Mouse (Mus musculus): ENCODE data around the gene Stx11. TPM values are rescaled to one million over a fixed set of nuclear protein-coding genes. Genes with fewer than 3 reads are reported as not detected.

Stx11 gene
- 6.9 TPM for polyA plus RNA-seq (2012; fragmentation: generic; extraction: Trizol)

GRCm38 (mm10) chr10:12964151-12965075 lies at the start of gene Stx11:
Gene Stx11 (minus strand): TSS chr10:12964298.
- Histone ChIP-seq H3K36me3 (ENCODE audit: control insufficient read depth, insufficient read depth) (no peaks in the 10 kb centered on the region), H3ac (ENCODE audit: control insufficient read depth, insufficient read length) (peak within 1 kb of the TSS; percentile 5), H3K27me3 (ENCODE audit: control insufficient read depth, insufficient read depth, insufficient read length) (no peaks in the 10 kb centered on the region), H3K79me2 (ENCODE audit: control insufficient read depth, insufficient read depth) (no peaks in the 10 kb centered on the region), H3K4me3 (peak within 1 kb of the TSS; percentile 49), H3K4me2 (ENCODE audit: low read depth) (peak within 1 kb of the TSS; percentile 92)
- TF ChIP-seq REST (IDR thresholded peaks at IDR 0.05; ENCODE audit: insufficient read depth, insufficient read length) (no peak), E2F4 (IDR thresholded peaks at IDR 0.05; ENCODE audit: insufficient read depth) (no peak), SRF (IDR thresholded peaks at IDR 0.05; ENCODE audit: control insufficient read depth, insufficient read length, low read depth) (no peak), POLR2AphosphoS2 (IDR thresholded peaks at IDR 0.05; ENCODE audit: insufficient read length, low read depth) (peak; percentile 69), TCF3 (IDR thresholded peaks at IDR 0.05; ENCODE audit: insufficient read length, low read depth) (no peak), MYOG (IDR thresholded peaks at IDR 0.05; ENCODE audit: control insufficient read depth in 1 of 3, insufficient read depth in 1 of 3, insufficient read length in 2 of 3, low read depth in 2 of 3) (peak in 2 of 3 experiments; percentile 73 to 90), TCF12 (IDR thresholded peaks at IDR 0.05; ENCODE audit: insufficient read depth, poor library complexity, severe bottlenecking) (no peak), MAX (IDR thresholded peaks at IDR 0.05; ENCODE audit: low read depth) (no peak), USF1 (IDR thresholded peaks at IDR 0.05; ENCODE audit: low read depth) (no peak), CEBPB (IDR thresholded peaks at IDR 0.05; ENCODE audit: insufficient read depth, poor library complexity, severe bottlenecking) (no peak), POLR2A (IDR thresholded peaks at IDR 0.05; ENCODE audit: insufficient read length, low read depth) (peak; percentile 84), MYOD1 (IDR thresholded peaks at IDR 0.05; ENCODE audit: control insufficient read depth in 1 of 3, insufficient read length in 2 of 3, low read depth in 2 of 3) (peak in 2 of 3 experiments; percentile 64 to 71)

- Histone ChIP-seq H3K4me3 (peak overlapping the region; percentile 74), H3ac (ENCODE audit: control insufficient read depth, insufficient read length) (peak overlapping the region; percentile 40), H3K79me2 (ENCODE audit: control insufficient read depth, insufficient read depth) (peaks cover 15% of the 10 kb centered on the region), H3K4me2 (ENCODE audit: low read depth) (peak overlapping the region; percentile 96), H3K36me3 (ENCODE audit: control insufficient read depth, insufficient read depth) (no peaks in the 10 kb centered on the region), H3K27me3 (ENCODE audit: control insufficient read depth, insufficient read depth, insufficient read length) (no peaks in the 10 kb centered on the region)
- TF ChIP-seq TCF3 (IDR thresholded peaks at IDR 0.05; ENCODE audit: insufficient read length, low read depth) (no peak), SRF (IDR thresholded peaks at IDR 0.05; ENCODE audit: control insufficient read depth, insufficient read length, low read depth) (no peak)
Observed at GRCm38 (mm10) chr10:13008737-13009121, 44.6 kb upstream of the Stx11 start.

GRCm38 (mm10) chr10:13007876-13008736 lies 44.0 kb upstream of the Stx11 start:
- peak overlapping the region; percentile 74 for H3K4me3 ChIP-seq
- no peaks in the 10 kb centered on the region for H3K27me3 ChIP-seq (ENCODE audit: control insufficient read depth, insufficient read depth, insufficient read length)
- peaks cover 15% of the 10 kb centered on the region for H3K79me2 ChIP-seq (ENCODE audit: control insufficient read depth, insufficient read depth)
- peak overlapping the region; percentile 96 for H3K4me2 ChIP-seq (ENCODE audit: low read depth)
- TF ChIP-seq POLR2A (IDR thresholded peaks at IDR 0.05; ENCODE audit: insufficient read length, low read depth) (peak; percentile 90), POLR2AphosphoS2 (IDR thresholded peaks at IDR 0.05; ENCODE audit: insufficient read length, low read depth) (peak; percentile 65), MYOD1 (IDR thresholded peaks at IDR 0.05; ENCODE audit: control insufficient read depth in 1 of 3, insufficient read length in 2 of 3, low read depth in 2 of 3) (no peak), SRF (IDR thresholded peaks at IDR 0.05; ENCODE audit: control insufficient read depth, insufficient read length, low read depth) (peak; percentile 72), TCF12 (IDR thresholded peaks at IDR 0.05; ENCODE audit: insufficient read depth, poor library complexity, severe bottlenecking) (no peak), USF1 (IDR thresholded peaks at IDR 0.05; ENCODE audit: low read depth) (peak; percentile 48), MAX (IDR thresholded peaks at IDR 0.05; ENCODE audit: low read depth) (no peak), E2F4 (IDR thresholded peaks at IDR 0.05; ENCODE audit: insufficient read depth) (peak; percentile 78), TCF3 (IDR thresholded peaks at IDR 0.05; ENCODE audit: insufficient read length, low read depth) (no peak), REST (IDR thresholded peaks at IDR 0.05; ENCODE audit: insufficient read depth, insufficient read length) (no peak), MYOG (IDR thresholded peaks at IDR 0.05; ENCODE audit: control insufficient read depth in 1 of 3, insufficient read depth in 1 of 3, insufficient read length in 2 of 3, low read depth in 2 of 3) (no peak), CEBPB (IDR thresholded peaks at IDR 0.05; ENCODE audit: insufficient read depth, poor library complexity, severe bottlenecking) (no peak)
- H3K36me3 ChIP-seq (ENCODE audit: control insufficient read depth, insufficient read depth): no peaks in the 10 kb centered on the region
- H3ac ChIP-seq (ENCODE audit: control insufficient read depth, insufficient read length): peak overlapping the region; percentile 40

- no peak within 1 kb of the TSS for H3K4me2 ChIP-seq (ENCODE audit: low read depth)
- no peak for TF ChIP-seq USF1 (IDR thresholded peaks at IDR 0.05; ENCODE audit: low read depth)
- H3K79me2 ChIP-seq (ENCODE audit: control insufficient read depth, insufficient read depth): peaks cover 15% of the 10 kb centered on the region
- no peaks in the 10 kb centered on the region for H3K36me3 ChIP-seq (ENCODE audit: control insufficient read depth, insufficient read depth)
- no peaks in the 10 kb centered on the region for H3K27me3 ChIP-seq (ENCODE audit: control insufficient read depth, insufficient read depth, insufficient read length)
- no peak within 1 kb of the TSS for H3ac ChIP-seq (ENCODE audit: control insufficient read depth, insufficient read length)
- no peak within 1 kb of the TSS for H3K4me3 ChIP-seq
Observed at GRCm38 (mm10) chr10:13005043-13005442, 40.9 kb upstream of the Stx11 start, which contains the start of gene Sf3b5. Gene Sf3b5 (plus strand): TSS chr10:13005343.

Measured in myocyte (in vitro differentiated cells).